Mouse (Mus musculus) brain, embryonic 14.5 days (tissue): ENCODE data around the gene Tmem120a.

ENCODE experiments used
- CTCF ChIP-seq: fragments of 200-500 bp; IDR thresholded peaks from 2 replicates; pipeline ENCODE4 v1.5.1; 2012; ENCODE audit warnings: inconsistent platforms, mild to moderate bottlenecking, moderate library complexity, borderline replicate concordance; ENCODE audit not compliant: insufficient read depth, insufficient read length; ENCODE audit errors: extremely low read depth
- POLR2A ChIP-seq: fragments of 200-500 bp; IDR thresholded peaks from 2 replicates; pipeline ENCODE4 v1.6.1; 2012; ENCODE audit warnings: mild to moderate bottlenecking, inconsistent platforms, borderline replicate concordance; ENCODE audit not compliant: poor library complexity, insufficient read depth, insufficient read length, severe bottlenecking; ENCODE audit errors: extremely low read depth

DNA sequence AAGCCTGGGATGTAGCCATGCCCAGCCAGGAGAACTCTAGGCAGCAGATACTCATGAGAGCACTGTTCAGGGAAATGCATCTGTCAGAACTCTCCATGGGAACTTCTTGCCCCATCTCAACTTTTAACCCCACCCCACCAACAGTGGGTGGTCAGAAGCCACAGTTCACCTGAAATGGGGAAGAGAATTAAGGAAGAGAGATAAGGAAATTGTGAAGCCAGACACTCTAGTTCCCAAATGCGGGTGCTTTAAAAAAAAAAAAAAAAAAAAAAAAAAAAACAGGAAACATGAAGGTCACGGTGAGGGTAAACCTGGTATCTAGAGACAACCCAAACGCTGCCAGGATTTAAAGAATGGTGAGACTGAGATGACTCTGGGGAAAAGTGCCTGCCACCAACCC, 28.3 kb upstream of the Tmem120a start:
- TF ChIP-seq POLR2A (no peak), CTCF (no peak)
